Mouse (Mus musculus): ENCODE measurements around the gene Gm7075.

- TF ChIP-seq CTCF (IDR thresholded peaks at IDR 0.05; ENCODE audit: low read depth) (no peak), EP300 (optimal IDR thresholded peaks at IDR 0.05) (peak; percentile 47)
Measured at GRCm38 (mm10) chr10:63429380-63429779, 7.8 kb upstream of the Gm7075 start.

Measured in stomach, postnatal 0 days (tissue).